Mouse (Mus musculus) gastrocnemius, adult 8-10 months (tissue): ENCODE measurements around the gene Nxph1. TPM values are rescaled to one million over a fixed set of nuclear protein-coding genes. Genes with fewer than 3 reads are reported as not detected.

Source experiments
- DNase-seq, 2 experiments: peaks; one replicate each; pipeline ENCODE4 v3.0.0; 2022; ENCODE audit warnings: low spot score in 2 of 2
- total RNA-seq, 4 experiments: library from RNA; stranded (reverse); gene quantifications; 2 replicates each; pipeline ENCODE4 v1.2.4; 2022

Nxph1 gene
- total RNA-seq = not detected

GRCm38 (mm10) chr6:8948131-8948470, at the start of gene Nxph1:
Gene Nxph1 (plus strand): TSS chr6:8948431.
- no peak for DNase-seq

GRCm38 (mm10) chr6:8900021-8900728, 48.1 kb upstream of the Nxph1 start:
- no peak for DNase-seq

DNA sequence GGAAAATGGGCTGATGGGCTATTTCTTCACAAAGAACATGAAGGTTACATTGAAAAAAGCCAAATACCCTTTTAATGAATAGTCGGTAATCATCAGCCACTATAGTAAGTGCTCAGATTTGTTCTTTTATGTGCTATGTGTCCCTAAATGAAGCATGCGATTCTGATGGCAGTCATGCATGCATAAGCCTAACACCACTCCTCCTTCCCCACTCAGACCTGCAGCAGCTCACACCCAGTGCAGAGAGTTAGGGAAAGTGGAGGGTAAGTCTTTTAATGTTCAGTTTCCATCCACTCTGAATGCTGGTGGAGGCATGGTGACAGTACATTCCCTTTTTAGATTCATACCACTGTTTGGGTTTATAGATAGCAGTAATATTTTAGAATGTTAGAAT, 47.5 kb upstream of the Nxph1 start:
- DNase-seq = no peak

GRCm38 (mm10) chr6:8907917-8908316, 40.3 kb upstream of the Nxph1 start:
- DNase-seq = no peak

DNA sequence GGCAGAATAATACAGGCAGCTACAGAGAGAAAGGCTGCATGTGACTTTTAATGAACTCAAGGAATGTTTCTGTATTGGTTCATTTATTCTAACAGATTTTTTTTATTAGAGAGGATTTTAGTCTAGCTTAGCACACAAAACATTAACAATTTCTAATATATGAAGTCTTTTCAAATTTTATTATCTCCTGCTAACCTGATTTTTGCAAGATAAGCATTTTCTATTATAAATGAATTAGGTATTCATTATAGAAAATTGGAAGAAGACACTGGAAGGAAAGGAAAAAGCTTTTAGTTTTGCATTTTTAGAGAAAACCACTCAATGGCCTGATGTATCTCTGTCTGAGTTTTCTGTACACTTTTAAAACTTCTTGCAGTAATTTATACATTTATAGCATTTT, 34.8 kb upstream of the Nxph1 start:
- DNase-seq = no peak

DNA sequence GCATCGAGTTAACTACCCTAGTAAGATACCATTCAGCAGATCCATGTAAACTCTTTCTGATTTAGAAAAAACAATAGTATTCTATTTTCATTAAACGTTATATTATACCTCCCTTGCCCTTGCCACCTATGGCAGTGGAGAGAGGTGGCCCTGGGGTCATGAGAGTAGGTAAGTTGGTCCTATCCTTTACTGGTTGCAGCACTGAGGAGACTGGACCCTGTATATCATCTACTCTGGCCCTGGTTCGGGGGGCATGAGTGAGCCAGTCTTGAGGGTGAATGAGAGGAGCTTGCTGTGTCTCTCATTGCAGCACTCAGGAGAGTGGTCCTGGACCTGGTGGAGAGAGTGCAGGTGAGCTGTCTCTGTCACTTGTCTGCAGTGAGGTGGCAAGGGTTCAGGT, 33.5 kb upstream of the Nxph1 start:
- DNase-seq = no peak

DNA sequence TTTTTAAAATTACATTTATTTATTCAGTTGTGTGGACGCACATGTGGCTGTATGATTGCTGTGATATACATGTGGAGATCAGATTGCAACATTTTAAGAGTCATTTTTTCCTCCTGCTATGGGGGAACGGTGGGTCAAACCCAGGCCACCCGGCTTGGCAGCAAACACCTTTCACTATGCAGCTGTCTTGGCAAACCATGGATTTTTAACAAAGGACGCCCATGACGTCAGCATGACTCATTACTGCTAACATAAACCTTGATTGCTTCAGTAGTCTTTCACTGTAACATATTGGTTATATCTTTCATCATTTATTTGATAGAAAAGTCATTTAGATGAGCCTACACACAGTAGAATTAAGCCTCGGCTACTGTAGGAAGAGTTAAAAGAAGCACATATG, 23.8 kb upstream of the Nxph1 start:
- DNase-seq = no peak

DNA sequence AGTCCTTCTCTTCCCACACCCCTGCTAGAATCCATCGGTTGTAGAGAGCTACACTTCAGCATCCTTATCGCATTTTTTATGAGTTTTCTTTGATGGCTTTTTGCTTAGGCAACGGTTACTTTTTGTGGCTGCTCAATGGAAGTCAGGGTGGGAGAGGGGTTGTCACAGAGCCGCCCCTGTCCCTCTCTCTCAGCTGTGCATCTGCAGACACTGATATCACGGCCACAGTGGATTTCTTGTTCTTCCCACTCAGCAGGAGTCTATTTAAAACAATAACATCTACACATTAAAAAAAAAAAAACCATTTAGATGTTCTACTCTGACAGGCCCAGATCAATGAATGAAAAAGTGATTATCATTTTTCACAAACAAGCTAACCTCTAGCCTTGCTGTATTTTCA, 13.0 kb upstream of the Nxph1 start:
- no peak for DNase-seq

- DNase-seq = no peak
These were observed 12.5 kb upstream of the Nxph1 start for GRCm38 (mm10) chr6:8935705-8936104.

GRCm38 (mm10) chr6:8936168-8936567, 12.1 kb upstream of the Nxph1 start:
- DNase-seq = no peak

- no peak for DNase-seq
These were observed 510 bp downstream of the Nxph1 start for GRCm38 (mm10) chr6:8948471-8949411.

DNA sequence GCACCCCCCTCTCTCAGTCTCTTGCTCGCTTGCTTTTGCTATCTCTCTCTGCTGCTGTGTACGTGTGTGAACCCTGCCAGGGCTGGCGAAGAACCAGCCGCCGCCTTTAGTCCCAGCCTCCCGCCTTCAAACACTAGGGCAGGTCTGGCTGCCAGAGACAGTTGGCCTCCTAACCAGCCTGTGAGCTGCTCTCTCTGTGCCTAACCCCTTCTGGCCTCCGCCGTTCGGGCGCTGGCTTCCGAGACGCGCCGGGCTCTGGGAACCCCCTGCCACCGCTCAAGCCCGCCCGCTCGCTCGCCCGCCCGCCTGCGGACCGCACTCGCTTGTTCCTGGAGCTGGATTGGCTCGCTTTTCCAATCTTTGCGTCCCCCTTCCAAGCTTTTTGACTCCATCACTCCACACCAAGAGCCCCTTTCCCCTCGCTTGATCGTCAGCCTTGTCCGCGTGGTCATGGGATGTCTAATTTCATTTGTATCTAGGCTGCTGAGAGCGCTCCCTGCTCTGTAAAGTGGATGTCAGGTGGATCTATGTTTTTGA, 1.5 kb downstream of the Nxph1 start:
- no peak for DNase-seq

- no peak for DNase-seq
These were observed 2.5 kb downstream of the Nxph1 start for GRCm38 (mm10) chr6:8950611-8951325.

DNA sequence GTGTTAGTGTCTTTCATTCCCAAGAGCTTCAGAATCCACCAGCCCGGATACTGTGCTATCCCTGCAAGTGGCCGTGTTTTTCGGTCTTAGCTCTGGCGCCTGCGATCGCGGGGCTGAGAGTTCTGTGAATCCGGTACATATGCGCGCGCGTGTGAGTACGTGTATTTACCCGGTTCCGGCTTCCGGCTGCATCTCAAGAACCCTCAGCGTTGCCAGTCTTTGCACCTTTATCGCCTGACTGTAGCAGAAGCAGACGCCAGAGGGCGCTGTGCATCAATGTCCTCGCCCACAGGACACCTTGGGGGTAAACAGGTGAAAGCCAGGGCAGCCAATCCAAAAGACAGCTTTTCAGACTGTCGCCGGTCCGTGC, 3.1 kb downstream of the Nxph1 start:
- DNase-seq = no peak

DNA sequence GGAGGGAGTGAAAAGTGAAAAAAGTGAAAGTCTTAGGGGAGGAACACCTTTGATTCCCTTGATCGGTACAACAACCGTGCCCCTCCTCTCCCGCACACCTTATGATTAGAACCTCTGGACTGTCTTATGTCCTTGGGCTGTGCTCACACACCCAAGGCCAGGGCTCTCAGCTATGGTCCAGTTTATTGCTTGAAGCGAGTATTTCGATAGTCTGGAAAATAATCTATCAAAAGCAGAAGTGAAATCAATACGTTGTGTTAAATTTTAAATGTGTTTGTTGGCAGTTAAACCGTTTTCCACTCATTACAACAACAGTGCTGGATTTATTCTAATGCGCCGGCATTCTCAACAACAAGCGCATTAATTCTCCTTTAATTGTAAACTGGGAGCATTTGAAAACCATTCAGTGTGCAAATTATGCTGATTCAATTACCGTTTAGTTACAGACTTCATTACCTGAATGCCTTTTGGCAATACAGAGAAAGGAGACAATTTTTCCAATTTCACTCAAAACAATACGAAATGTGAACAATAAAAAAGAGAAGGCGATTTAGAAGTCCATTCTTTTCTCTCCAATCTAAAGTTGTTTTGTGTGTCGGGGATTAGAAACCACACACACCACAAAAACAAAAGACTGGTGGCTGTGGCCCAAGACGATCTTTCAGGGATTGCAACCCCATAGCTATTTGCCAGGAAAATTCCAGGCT, 3.8 kb downstream of the Nxph1 start:
- no peak for DNase-seq

DNA sequence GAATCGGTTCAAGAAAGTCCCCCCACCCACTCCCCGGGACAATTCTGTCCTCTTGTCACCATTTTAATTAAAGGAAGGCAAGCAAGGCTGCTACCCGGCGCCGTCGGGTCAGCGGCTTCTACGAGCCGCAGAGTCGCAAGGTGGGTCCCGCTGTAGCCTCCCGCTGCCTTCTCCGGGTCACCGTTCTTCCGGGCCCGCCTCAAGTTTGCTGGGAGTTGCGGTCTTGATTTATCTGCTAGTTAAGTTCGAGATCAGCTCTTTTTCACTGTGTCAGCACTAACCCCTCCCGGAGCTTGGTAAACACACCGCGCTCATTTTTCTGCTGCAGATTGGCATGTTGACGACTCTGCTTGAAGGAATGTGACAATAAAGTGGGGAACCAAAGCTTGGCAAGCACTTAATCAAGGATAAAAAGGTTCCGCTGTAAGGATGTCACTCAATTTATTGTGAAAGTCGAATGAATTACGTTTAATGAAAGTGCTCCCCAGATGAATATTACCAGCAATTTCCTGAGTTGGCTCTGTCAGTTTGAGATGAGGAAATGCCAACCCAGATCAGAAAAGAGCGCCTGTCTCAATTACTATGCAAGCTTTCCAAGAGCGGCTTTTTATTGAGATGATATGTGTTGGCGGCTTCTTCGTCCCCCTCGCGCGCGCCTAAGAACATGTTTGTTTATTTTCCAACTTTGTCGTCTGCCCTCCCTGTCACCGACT, 7.7 kb downstream of the Nxph1 start:
- DNase-seq = no peak

DNA sequence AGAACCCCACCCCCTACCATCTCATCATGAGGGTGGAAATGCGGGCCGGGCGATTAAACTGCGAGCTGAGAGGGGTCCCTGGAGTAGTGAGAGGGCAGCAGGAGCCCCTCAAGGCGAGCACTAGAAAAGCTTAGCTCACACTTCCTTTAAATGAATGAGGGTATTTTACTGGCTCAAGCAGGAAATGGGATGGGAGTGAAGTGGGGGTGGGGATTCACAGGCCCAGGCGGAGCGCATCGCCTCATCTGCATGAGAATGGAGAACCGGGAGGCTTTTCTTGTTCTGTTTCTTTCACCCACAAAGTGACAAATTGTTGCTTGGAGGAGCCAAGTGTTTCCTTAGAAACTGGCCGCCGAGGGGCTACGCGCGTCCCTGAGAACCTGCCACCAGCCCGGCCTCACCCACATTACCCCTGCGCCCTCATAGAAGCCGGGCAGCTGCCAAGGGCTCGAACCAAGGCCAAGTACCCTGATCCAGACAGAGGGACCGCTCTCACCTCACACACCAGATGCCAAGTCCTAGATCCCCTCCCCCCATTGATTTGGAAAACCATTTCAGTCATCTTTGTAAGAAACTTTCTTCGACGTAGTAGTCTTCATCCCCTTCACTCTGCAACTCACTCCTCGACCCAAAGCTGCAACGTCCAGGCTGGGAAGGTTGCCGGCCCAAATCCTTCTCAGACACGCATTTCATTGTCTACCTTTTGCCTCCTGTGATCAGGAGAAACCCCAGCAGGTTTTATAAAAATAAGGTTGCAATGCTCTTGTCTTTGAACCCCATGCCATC, 8.7 kb downstream of the Nxph1 start:
- no peak for DNase-seq

DNA sequence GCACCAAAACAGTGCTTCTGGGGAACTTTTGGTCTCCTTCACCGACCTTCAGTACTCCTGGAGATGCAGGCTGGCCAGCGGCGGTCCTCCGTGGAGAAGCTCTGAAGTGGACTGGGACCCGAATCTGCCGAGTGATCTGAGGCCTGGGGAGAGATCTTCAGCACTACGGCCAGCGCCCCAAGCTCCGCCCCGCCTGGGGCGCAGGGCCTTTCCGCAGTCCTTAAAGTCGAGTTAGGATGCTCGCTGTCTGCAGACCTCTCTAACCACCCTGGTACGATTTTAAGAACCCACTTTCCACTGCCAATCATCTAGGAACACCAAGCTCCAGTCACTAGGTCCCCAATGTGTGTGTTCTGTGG, 9.3 kb downstream of the Nxph1 start:
- DNase-seq = no peak

DNA sequence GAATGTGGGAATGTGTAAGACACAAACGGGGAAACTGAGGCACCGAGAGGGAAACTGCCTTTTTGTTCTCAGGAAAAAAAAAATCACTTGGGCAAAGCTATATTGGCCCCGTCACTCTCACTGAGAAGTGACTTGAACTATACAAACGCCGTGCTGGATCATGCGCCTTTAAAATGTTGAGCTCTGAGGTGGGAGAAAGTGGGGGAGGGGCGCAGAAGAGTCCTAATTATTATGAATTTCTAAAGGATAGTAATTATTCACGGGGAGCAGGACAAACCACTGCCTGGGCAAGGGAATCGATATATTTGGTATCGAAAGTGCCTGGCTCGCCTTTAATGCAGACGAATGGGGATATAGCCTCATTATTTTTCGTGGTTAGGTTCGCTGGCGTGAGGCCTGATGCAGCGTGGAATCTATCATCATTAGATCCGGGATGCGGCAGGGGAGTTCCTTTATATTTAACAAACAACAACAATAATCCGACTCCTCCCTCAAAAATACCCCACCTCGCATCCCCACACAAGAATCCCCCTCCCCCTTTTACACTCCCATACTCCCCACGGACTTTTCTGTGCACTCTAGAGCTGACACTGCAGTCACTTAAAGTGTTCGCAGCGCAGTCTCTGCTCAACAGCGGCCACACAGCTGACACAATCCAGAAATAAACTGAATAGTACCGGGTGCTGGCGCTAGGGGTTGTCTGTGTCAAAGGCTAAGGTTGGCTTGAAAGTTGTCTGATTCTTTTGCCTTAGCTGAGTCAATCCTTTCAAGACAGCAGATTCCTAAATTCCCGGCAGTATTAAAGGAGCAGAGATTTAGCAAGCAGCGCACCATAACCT, 10.1 kb downstream of the Nxph1 start:
- DNase-seq = no peak
